Mouse (Mus musculus) MEL (cell line): ENCODE data around the gene Agps. TPM values are rescaled to one million over a fixed set of nuclear protein-coding genes. Genes with fewer than 3 reads are reported as not detected.
A peak's percentile ranks its signal among the peaks of the same experiment; 100 is the strongest.

Experiments
- DNase-seq: peaks from one replicate; pipeline ENCODE4 v3.0.0; 2011; ENCODE audit warnings: low read depth, low spot score
- H3K27ac ChIP-seq: 2 replicates; pipeline ENCODE4 v1.5.1; 2012; ENCODE audit warnings: low read depth, mild to moderate bottlenecking, control low read depth, low read length, moderate library complexity; ENCODE audit not compliant: control insufficient read depth
- H3K27me3 ChIP-seq, 2 experiments: fragments of 150-350 bp in 1 of 2; sonication (generic) in 1 of 2; 2 replicates each; pipeline ENCODE4 v1.6.1; 2012; ENCODE audit warnings: low read length in 2 of 2, mild to moderate bottlenecking in 2 of 2, improper control_type of control experiment in 1 of 2, moderate library complexity in 1 of 2; ENCODE audit not compliant: insufficient read depth in 2 of 2, control insufficient read depth in 1 of 2
- H3K36me3 ChIP-seq, 2 experiments: 2 replicates each; pipeline ENCODE4 v1.6.1; 2012 to 2014; ENCODE audit warnings: low read length in 2 of 2, improper control_type of control experiment in 1 of 2, inconsistent platforms in 1 of 2, mild to moderate bottlenecking in 1 of 2; ENCODE audit not compliant: insufficient read depth in 2 of 2, control insufficient read depth in 1 of 2
- H3K4me1 ChIP-seq, 2 experiments: fragments of 150-350 bp in 1 of 2; sonication (generic) in 1 of 2; 2 replicates each; pipeline ENCODE4 v1.6.1; 2012; ENCODE audit warnings: low read length in 2 of 2, improper control_type of control experiment in 1 of 2, mild to moderate bottlenecking in 1 of 2; ENCODE audit not compliant: insufficient read depth in 2 of 2, control insufficient read depth in 1 of 2
- H3K4me3 ChIP-seq, 2 experiments: fragments of 150-350 bp in 1 of 2; sonication (generic) in 1 of 2; 2 replicates each; pipeline ENCODE4 v1.5.1; 2012; ENCODE audit warnings: low read depth in 2 of 2, low read length in 2 of 2, mild to moderate bottlenecking in 2 of 2, moderate library complexity in 2 of 2, control low read depth in 1 of 2, improper control_type of control experiment in 1 of 2; ENCODE audit not compliant: control insufficient read depth in 1 of 2, insufficient read depth in 1 of 2
- H3K79me2 ChIP-seq: 2 replicates; pipeline ENCODE4 v1.6.1; 2012; ENCODE audit warnings: mild to moderate bottlenecking, low read length, moderate library complexity; ENCODE audit not compliant: control insufficient read depth, poor library complexity, insufficient read depth
- H3K9ac ChIP-seq: 2 replicates; pipeline ENCODE4 v1.6.1; 2012; ENCODE audit warnings: low read depth, mild to moderate bottlenecking, control low read depth, low read length, moderate library complexity; ENCODE audit not compliant: control insufficient read depth, poor library complexity, severe bottlenecking
- H3K9me3 ChIP-seq: fragments of 150-350 bp; sonication (generic); replicated peaks from 2 replicates; pipeline ENCODE4 v1.6.1; 2012; ENCODE audit warnings: mild to moderate bottlenecking, low read length, improper control_type of control experiment, moderate library complexity; ENCODE audit not compliant: insufficient read depth
- CHD1 ChIP-seq: IDR thresholded peaks from 2 replicates; pipeline ENCODE4 v1.6.1; 2012; ENCODE audit warnings: low read depth, mild to moderate bottlenecking, inconsistent platforms, low read length, improper control_type of control experiment
- CHD2 ChIP-seq: IDR thresholded peaks from 2 replicates; pipeline ENCODE4 v1.6.1; 2011; ENCODE audit warnings: low read length, improper control_type of control experiment
- CTCF ChIP-seq, 3 experiments: IDR thresholded peaks in 2 of 3; conservative IDR thresholded peaks in 1 of 3; 2 replicates each; pipeline ENCODE4 v1.5.1; 2011 to 2012; ENCODE audit warnings: low read length in 3 of 3, low read depth in 2 of 3, mild to moderate bottlenecking in 2 of 3, improper control_type of control experiment in 1 of 3, inconsistent platforms in 1 of 3, mixed read lengths in 1 of 3, moderate library complexity in 1 of 3; ENCODE audit not compliant: control insufficient read depth in 1 of 3, insufficient read depth in 1 of 3, poor library complexity in 1 of 3, severe bottlenecking in 1 of 3
- ETS1 ChIP-seq: IDR thresholded peaks from 2 replicates; pipeline ENCODE4 v1.6.1; 2012; ENCODE audit warnings: low read depth, mild to moderate bottlenecking, inconsistent platforms, low read length, improper control_type of control experiment, moderate library complexity
- GATA1 ChIP-seq: IDR thresholded peaks from 2 replicates; pipeline ENCODE4 v1.6.1; 2011; ENCODE audit warnings: low read depth, low read length, improper control_type of control experiment
- JUND ChIP-seq: IDR thresholded peaks from 2 replicates; pipeline ENCODE4 v1.6.1; 2011; ENCODE audit warnings: low read depth, mild to moderate bottlenecking, improper control_type of control experiment, low read length
- KAT2A ChIP-seq: conservative IDR thresholded peaks from 2 replicates; pipeline ENCODE4 v1.6.1; 2012; ENCODE audit warnings: low read depth, low read length, improper control_type of control experiment, inconsistent platforms
- MAFK ChIP-seq: IDR thresholded peaks from 2 replicates; pipeline ENCODE4 v1.6.1; 2011; ENCODE audit warnings: low read depth, mild to moderate bottlenecking, low read length, improper control_type of control experiment, borderline replicate concordance
- MYB ChIP-seq: IDR thresholded peaks from 2 replicates; pipeline ENCODE4 v1.6.1; 2011; ENCODE audit warnings: mild to moderate bottlenecking, low read depth, low read length, improper control_type of control experiment
- MYC ChIP-seq: IDR thresholded peaks from 2 replicates; pipeline ENCODE4 v1.6.1; 2011; ENCODE audit warnings: low read depth, mild to moderate bottlenecking, low read length, improper control_type of control experiment, moderate library complexity
- POLR2A ChIP-seq, 2 experiments: IDR thresholded peaks; 2 replicates each; pipeline ENCODE4 v1.6.1; 2011 to 2012; ENCODE audit warnings: low read length in 2 of 2, mild to moderate bottlenecking in 2 of 2, control low read depth in 1 of 2, improper control_type of control experiment in 1 of 2, low read depth in 1 of 2, moderate library complexity in 1 of 2; ENCODE audit not compliant: control insufficient read depth in 1 of 2, insufficient read depth in 1 of 2, poor library complexity in 1 of 2
- RAD21 ChIP-seq: IDR thresholded peaks from 2 replicates; pipeline ENCODE4 v1.6.1; 2011; ENCODE audit warnings: mild to moderate bottlenecking, low read depth, low read length, improper control_type of control experiment
- SIN3A ChIP-seq: IDR thresholded peaks from 2 replicates; pipeline ENCODE4 v1.6.1; 2012; ENCODE audit warnings: low read length, improper control_type of control experiment, inconsistent platforms
- SMC3 ChIP-seq: IDR thresholded peaks from 2 replicates; pipeline ENCODE4 v1.6.1; 2011; ENCODE audit warnings: low read depth, low read length, improper control_type of control experiment
- TCF12 ChIP-seq: IDR thresholded peaks from 2 replicates; pipeline ENCODE4 v1.6.1; 2014; ENCODE audit warnings: low read depth, mild to moderate bottlenecking, inconsistent platforms, low read length, improper control_type of control experiment, moderate library complexity
- USF1 ChIP-seq: IDR thresholded peaks from 2 replicates; pipeline ENCODE4 v1.6.1; 2014; ENCODE audit warnings: low read depth, mild to moderate bottlenecking, inconsistent platforms, low read length, improper control_type of control experiment, moderate library complexity
- USF2 ChIP-seq, 2 experiments: IDR thresholded peaks; 2 replicates each; pipeline ENCODE4 v1.6.1; 2011 to 2012; ENCODE audit warnings: improper control_type of control experiment in 2 of 2, low read length in 2 of 2, borderline replicate concordance in 1 of 2, inconsistent platforms in 1 of 2, low read depth in 1 of 2, mild to moderate bottlenecking in 1 of 2; ENCODE audit not compliant: insufficient read depth in 1 of 2
- ZKSCAN1 ChIP-seq: IDR thresholded peaks from 2 replicates; pipeline ENCODE4 v1.6.1; 2012; ENCODE audit warnings: low read depth, mild to moderate bottlenecking, inconsistent platforms, low read length, improper control_type of control experiment, moderate library complexity
- ZNF384 ChIP-seq: IDR thresholded peaks from 2 replicates; pipeline ENCODE4 v1.6.1; 2012; ENCODE audit warnings: low read depth, mild to moderate bottlenecking, inconsistent platforms, low read length, improper control_type of control experiment
- polyA plus RNA-seq, 2 experiments: library from polyadenylated mRNA; stranded (reverse) in 1 of 2; unstranded in 1 of 2; fragments of >175 nt in 1 of 2; fragments of >200 nt in 1 of 2; gene quantifications; 2 replicates each; pipeline versions ENCODE4 v1.2.1 to v1.2.4; 2012; ENCODE audit warnings: low replicate concordance in 2 of 2, low read depth in 1 of 2; ENCODE audit not compliant: insufficient read length in 2 of 2, insufficient read depth in 1 of 2, missing spikeins in 1 of 2
- total RNA-seq: library from RNA; depleted of rRNA; stranded (reverse); fragments of 300-350 nt; gene quantifications from 2 replicates; pipeline ENCODE4 v1.2.3, GENCODE M21; 2012

Agps gene
- total and polyA plus RNA-seq, 3 experiments = 32.3 to 47.8 TPM; not detected in 1

DNA sequence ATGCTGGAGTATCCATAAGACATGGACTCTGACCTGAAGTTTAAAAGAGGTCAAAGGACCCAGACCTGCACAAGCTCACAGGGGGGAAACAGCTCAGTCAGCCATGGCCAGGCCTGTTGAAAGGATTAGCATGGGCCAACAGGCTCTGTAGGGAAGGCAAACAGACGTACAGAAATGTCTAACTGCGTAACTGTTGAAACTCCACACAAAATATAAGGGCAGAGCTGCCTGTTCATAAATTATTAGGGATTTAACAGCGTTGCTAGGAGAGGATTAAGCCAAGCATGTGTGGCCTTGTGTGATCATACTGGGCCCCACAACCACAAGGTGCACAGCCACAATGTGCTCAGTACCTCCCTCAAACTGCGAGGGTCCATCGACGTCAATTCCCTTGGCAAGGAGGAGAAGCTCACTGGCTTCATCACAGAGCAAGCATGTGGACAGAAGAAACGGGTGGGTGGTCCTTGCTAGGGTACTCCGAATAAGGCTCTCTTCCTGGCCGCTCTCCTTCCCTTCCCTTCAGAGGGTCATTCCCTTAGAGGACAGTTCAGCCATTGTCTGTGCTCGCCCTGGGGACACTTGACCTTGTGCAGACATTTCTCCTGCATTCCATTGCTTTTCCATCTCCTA lies 131.3 kb downstream of the Agps start:
- Histone ChIP-seq H3K9me3 (no peaks in the 10 kb centered on the region), H3K27me3 (no peaks in the 10 kb centered on the region; a peak in 1 of 4 replicates), H3K4me1 (no peaks in the 10 kb centered on the region; a peak in 1 of 4 replicates), H3K36me3 (no peaks in the 10 kb centered on the region), H3K4me3 (peak overlapping the region in 1 of 2 experiments; percentile 61; a peak in 1 of 4 replicates), H3K27ac (no peak overlapping the region), H3K9ac (no peak overlapping the region; the same call in 1 of the 2 replicates), H3K79me2 (no peaks in the 10 kb centered on the region)
- TF ChIP-seq USF1 (no peak), CHD2 (no peak), TCF12 (no peak), POLR2A (IDR thresholded peaks at IDR 0.05; ENCODE audit: control insufficient read depth in 1 of 2, insufficient read depth in 1 of 2, low read depth in 1 of 2, low read length in 2 of 2, poor library complexity in 1 of 2) (no peak), ZNF384 (no peak), ZKSCAN1 (no peak), USF2 (IDR thresholded peaks at IDR 0.05; ENCODE audit: borderline replicate concordance in 1 of 2, insufficient read depth in 1 of 2, low read depth in 1 of 2, low read length in 2 of 2) (no peak), MYC (no peak), RAD21 (no peak), JUND (no peak), SMC3 (no peak), CHD1 (no peak), MYB (no peak), GATA1 (no peak), KAT2A (no peak), SIN3A (no peak), CTCF (IDR thresholded peaks at IDR 0.05 in 2 of 3, conservative IDR thresholded peaks at IDR 0.05 in 1 of 3; ENCODE audit: control insufficient read depth in 1 of 3, insufficient read depth in 1 of 3, low read depth in 2 of 3, low read length in 3 of 3, poor library complexity in 1 of 3, severe bottlenecking in 1 of 3) (no peak), MAFK (no peak)
- DNase-seq = no peak

DNA sequence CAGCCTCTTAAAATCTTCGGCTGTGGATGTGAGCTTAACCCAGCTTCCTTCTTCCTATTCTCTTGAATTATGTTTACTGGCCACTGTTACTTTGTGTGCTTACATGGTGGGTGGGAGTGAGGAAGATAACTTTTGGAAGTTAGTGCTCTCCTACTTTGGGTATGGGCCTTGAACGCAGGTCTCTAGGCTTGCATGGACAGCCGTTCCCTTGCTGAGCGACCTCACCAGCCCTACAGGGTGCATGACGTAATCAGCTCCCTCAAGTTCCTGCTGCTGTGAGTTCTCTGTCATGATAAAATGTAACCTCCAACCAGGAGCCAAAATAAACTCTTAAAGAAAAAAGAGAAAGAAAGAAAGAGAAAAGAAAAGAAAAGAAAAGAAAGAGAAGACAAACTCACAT lies 132.1 kb downstream of the Agps start:
- Histone ChIP-seq H3K4me1 (no peaks in the 10 kb centered on the region; a peak in 1 of 4 replicates), H3K4me3 (peak overlapping the region; percentile 61 to 66), H3K36me3 (no peaks in the 10 kb centered on the region), H3K79me2 (no peaks in the 10 kb centered on the region), H3K9ac (peak overlapping the region; percentile 42), H3K27me3 (no peaks in the 10 kb centered on the region; a peak in 1 of 4 replicates), H3K9me3 (no peaks in the 10 kb centered on the region), H3K27ac (no peak overlapping the region)
- TF ChIP-seq ETS1 (peak; percentile 39; the same call in 1 of the 2 replicates), RAD21 (no peak), USF2 (IDR thresholded peaks at IDR 0.05; ENCODE audit: borderline replicate concordance in 1 of 2, insufficient read depth in 1 of 2, low read depth in 1 of 2, low read length in 2 of 2) (no peak)
- peak; percentile 69 for DNase-seq
